Mouse (Mus musculus) embryonic stem cell, embryonic (primary cell): ENCODE measurements around the gene Actc1.

Experiments
- CTCF ChIA-PET, 4 experiments: fragments of 300-600 bp in 2 of 4; fragments of 350-600 bp in 2 of 4; sonication (Branson Sonifier 250); formaldehyde crosslinking; loops; one replicate each; lab custom pipeline; 2022; ENCODE audit warnings: inconsistent platforms in 2 of 4; lab: Charles Lee
- POLR2A ChIA-PET, 4 experiments: fragments of 300-600 bp in 2 of 4; fragments of 350-600 bp in 2 of 4; sonication (Branson Sonifier 250); formaldehyde crosslinking; loops; one replicate each; lab custom pipeline; 2022; ENCODE audit warnings: antibody characterized with exemption in 4 of 4, inconsistent platforms in 1 of 4; lab: Charles Lee

Gene Actc1

DNA sequence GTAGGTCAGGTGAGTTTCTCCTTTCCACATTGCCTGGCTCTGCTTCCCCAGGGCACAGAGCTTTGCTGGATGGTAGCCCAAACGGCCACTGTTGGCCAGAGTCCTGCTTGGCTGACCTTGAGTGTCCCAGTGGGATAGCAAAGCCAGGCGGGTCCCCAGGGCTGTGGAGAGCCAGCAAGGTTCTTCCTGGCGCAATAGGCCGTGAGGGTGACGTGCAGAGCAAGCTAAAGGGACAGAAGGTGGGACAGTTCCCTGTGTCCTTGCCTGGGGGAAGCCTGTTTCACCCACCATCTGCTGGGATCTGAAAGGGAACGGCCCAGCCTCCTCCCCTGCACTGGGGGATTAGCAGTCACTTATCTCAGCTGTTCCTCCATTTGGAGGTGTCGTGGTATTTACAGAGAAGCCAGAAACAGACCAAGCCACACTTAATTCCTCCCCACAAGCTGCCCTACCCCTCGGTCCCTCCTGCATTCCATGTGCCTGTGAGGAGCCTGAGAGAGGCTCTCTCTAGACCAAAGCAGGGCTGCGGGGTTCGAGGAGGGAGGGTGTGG lies 4.0 kb upstream of the Actc1 start:
- ChIA-PET CTCF (no interaction called here), POLR2A (interaction anchor here in 3 of 4 experiments (0.6 to 1.2 kb wide), 4 partner anchors 45 to 209 kb away, joined by 3 to 9 read pairs (median 3); partner anchors contain the start of gene Arhgap11a (in 1 of the 3))

DNA sequence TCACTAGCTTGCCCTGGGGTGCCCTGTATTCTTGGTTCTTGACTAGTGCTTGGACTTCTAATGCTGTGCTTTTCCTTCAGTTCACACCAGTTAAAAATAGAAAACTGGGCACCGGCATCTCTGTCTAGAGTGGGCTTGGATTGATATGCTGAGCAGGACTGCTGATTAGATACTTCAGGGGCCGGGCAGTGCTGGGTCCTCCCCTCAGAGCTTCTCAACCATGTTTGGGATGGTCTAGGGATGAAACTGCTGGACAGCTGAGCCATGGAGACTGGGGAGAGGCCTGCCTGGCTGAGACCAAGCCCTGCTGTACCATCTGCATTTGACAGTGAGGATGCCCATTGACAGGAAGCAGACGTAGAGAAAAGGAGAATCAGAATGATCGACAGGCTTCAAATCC lies 781 bp upstream of the Actc1 start:
- ChIA-PET POLR2A (no interaction called here), CTCF (no interaction called here)

DNA sequence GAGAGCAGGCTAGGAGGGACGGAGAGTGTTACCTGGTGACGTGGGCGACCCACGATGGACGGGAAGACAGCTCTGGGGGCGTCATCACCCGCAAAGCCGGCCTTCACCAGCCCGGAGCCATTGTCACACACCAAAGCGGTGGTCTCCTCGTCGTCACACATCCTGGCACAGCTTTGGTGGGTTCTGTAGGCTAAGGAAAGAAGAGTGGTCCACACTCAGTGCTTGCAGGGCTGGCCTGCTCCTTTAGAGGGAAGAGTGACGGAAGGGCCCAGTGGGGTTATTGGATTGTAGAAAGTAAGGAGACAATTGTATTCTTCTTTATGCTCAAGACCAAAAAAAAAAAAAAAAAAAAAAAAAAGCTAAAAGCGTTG lies 1.5 kb downstream of the Actc1 start:
- ChIA-PET CTCF (interaction anchor here in 1 of 4 experiments (0.6 kb wide), 1 partner anchor 1298 kb away, joined by 6 read pairs; no protein-coding TSS in a partner anchor), POLR2A (interaction anchor here in 1 of 4 experiments (0.7 kb wide), 1 partner anchor 45 kb away, joined by 4 read pairs; no protein-coding TSS in a partner anchor)

DNA sequence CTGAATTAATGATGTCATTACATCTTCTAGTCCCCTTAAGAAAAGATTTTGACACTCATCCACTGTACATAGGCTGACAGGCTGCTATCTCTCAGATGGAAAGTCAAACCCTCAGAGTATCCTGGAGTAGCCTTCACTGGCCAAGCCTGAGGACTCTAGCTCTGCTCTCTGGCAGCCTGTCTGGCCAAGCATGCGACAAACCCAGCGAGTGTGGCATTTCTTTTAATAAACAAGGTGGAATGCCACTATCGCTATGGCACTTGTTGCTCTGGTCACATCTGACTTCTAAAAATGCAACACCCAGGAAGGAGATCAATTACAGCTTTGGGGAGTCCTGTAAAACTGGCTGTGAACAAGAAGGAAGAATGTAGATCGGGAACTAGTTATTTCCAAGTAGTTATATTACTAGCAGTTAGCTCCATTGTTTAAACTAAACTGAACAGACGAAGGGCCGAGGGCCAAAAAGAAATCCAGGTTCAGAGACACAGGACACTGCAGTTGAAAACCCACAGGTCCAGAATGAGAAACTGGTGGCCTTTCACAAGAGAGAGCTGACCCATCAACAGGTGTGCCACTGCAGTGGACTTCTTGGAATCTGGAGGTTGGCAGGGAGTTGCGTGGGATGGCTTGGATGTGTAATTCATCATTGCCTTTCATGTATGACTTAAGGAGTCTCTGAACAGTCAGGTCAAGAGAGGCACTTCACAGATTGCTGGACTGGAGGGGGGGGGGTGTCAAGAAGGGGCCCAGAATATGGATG lies 2.1 kb downstream of the Actc1 start:
- CTCF ChIA-PET = no interaction called here
- POLR2A ChIA-PET = no interaction called here

DNA sequence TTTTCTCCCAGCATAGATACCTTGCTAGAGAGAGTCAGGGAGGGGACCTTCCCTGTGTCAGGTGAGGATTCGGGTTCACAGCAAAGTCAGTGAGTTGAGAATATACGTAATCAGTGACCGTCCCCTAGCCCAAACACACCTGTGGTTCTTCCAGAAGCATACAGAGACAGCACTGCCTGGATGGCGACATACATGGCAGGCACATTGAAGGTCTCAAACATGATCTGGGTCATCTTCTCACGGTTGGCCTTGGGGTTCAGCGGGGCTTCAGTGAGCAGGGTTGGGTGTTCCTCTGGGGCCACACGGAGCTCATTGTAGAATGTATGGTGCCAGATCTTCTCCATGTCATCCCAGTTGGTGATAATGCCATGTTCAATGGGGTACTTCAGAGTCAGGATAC lies 3.2 kb downstream of the Actc1 start:
- CTCF ChIA-PET = interaction anchor here in 1 of 4 experiments (0.6 kb wide), 1 partner anchor 1846 kb away, joined by 4 read pairs; no protein-coding TSS in a partner anchor

DNA sequence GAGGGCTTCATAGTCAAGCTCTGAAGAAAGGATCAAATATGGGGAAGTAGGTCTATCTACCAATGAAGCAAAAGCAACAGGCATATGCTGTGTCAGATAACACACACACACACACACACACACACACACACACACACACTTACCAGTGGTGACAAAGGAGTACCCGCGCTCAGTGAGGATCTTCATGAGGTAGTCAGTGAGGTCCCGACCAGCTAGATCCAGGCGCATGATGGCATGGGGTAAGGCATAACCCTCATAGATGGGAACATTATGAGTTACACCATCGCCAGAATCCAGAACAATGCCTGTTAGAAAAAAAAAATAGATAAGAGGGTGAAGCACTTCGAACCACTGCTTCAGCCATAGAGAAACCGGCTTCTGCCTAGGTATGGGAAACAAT lies 4.0 kb downstream of the Actc1 start:
- CTCF ChIA-PET = interaction anchor here in 1 of 4 experiments (0.6 kb wide), 1 partner anchor 45 kb away, joined by 3 read pairs; no protein-coding TSS in a partner anchor
- POLR2A ChIA-PET = no interaction called here

More for the DNA sequence above, 3.2 kb downstream of the Actc1 start:
- POLR2A ChIA-PET = no interaction called here

DNA sequence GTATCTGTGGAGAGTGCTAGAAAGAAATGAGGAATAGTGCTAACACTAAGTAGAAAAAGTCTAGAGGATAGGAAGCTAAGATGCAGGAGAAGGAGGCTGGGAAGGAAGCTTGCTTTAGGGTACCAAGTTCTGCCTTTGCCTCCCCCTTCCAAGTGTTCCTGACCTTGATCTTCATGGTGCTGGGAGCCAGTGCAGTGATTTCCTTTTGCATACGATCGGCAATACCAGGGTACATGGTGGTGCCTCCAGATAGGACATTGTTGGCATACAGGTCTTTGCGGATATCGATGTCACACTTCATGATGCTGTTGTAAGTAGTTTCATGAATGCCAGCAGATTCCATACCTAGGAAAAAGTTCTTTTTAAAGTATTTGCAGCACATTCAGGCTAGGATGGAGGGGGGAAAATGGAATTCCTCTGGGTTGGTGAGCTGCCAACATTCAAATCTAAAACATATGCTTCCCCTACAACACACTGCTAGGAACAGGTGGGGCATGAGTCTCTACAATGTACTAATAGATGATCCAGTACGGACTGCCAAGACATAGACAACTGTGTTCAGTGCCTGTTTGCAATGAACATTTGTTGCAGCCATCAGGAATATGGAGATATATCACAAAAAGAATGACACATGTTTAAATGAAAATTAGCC lies 5.3 kb downstream of the Actc1 start:
- ChIA-PET CTCF (interaction anchor here in 1 of 4 experiments (0.6 kb wide), 1 partner anchor 383 kb away, joined by 17 read pairs; no protein-coding TSS in a partner anchor), POLR2A (no interaction called here)

DNA sequence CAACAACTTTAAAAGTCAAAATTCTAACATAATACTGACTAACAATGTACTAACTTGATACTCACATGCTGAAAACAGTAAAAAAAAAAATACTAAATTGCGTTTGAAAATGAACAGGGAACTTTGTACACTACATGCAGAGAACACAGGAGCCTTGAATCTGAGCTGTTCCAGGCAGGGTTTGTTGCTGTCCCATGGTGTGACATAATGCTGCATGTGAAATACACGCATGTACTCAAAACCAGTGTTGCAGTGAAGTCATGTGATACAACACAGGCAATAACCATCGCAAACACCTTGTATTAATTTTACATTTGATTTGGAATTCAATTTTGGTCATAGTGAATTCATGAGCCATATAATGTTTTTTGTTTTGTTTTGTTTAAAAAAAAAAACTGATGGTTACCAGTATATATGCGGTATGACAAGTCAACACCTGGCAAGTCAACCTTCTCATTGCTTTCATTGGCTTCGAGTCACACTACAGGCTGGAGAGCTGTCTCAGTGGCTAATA lies 7.1 kb downstream of the Actc1 start:
- ChIA-PET POLR2A (no interaction called here), CTCF (no interaction called here)

DNA sequence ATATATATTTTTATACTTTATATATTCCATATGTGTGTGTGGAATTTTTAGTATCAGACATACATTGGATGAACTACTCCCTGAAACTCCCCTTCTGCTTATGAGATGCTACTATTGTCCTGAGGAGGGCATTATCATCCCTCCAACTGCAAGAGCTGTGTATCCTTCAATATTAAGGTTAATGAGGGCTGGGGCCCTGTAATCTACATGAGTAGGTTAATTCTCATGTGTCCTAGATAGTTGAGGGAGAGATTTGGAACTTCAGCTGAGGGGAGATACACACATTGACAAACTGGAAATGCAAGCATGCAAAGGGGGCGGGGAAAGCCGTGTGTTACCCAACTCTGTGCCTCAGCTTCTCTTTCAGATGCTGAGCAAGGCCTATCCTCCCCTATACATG lies 15.4 kb downstream of the Actc1 start:
- POLR2A ChIA-PET = no interaction called here

DNA sequence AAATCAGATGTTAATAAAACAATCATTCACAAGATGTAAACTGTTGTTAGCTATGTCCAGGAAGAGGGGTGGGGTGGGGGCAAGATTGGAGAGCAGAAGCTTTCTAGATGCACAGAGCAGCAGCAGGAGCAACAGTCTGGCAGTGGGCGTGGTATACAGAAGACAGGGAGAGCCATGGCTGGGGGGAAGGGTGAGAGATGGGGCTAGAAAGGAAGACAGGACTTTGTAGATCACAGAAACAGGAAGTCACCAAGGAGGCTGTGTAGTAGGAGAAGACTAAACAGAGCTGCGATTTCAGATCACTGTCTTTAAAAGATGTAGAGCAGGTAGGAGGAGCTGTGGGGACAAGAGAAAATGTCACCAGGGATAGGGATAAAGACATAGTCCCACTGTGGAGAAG lies 21.1 kb downstream of the Actc1 start:
- ChIA-PET CTCF (no interaction called here), POLR2A (no interaction called here)

More for the DNA sequence above, 15.4 kb downstream of the Actc1 start:
- CTCF ChIA-PET = no interaction called here

DNA sequence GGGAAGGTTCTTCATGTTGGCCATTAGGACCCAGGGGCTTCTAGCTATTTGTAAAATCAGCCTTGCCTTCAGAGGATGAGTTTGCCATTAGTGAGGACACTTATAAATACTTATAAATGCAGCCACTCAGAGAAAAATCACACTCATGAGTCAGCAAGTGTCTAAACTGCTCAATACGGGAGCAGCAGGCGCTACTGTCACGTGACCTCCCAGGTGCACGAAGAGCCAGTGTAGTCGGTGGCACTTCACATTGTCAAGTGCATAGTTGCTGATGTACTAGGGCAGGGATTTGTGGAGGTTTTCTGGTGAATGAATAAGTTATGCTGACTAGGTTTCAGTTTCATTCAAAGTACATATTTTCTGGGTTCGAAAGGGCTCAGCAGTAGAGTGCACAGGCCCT lies 30.0 kb downstream of the Actc1 start:
- POLR2A ChIA-PET = interaction anchor here in 2 of 4 experiments (0.6 to 1.4 kb wide), 2 partner anchors 22 to 278 kb away, joined by 3 to 5 read pairs; no protein-coding TSS in a partner anchor

DNA sequence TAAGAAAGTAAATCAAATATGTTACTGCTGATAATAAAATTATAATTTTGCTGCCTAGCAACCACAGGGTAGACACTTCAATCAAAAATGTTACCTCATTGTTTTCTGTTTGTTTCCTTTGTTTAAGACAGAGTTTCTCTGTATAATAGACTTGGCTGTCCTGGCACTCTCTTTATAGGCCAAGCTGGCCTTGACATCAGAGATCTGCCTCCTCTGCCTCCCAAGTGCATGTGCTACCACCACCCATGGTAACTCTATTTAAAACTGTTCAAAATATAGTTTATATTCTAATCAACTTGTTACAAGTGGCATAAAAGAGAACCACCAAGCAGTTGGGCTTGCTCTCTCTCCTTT lies 33.2 kb downstream of the Actc1 start:
- ChIA-PET CTCF (no interaction called here), POLR2A (no interaction called here)

More for the DNA sequence above, 30.0 kb downstream of the Actc1 start:
- CTCF ChIA-PET = interaction anchor here in 1 of 4 experiments (0.6 kb wide), 1 partner anchor 198 kb away, joined by 10 read pairs; no protein-coding TSS in a partner anchor

DNA sequence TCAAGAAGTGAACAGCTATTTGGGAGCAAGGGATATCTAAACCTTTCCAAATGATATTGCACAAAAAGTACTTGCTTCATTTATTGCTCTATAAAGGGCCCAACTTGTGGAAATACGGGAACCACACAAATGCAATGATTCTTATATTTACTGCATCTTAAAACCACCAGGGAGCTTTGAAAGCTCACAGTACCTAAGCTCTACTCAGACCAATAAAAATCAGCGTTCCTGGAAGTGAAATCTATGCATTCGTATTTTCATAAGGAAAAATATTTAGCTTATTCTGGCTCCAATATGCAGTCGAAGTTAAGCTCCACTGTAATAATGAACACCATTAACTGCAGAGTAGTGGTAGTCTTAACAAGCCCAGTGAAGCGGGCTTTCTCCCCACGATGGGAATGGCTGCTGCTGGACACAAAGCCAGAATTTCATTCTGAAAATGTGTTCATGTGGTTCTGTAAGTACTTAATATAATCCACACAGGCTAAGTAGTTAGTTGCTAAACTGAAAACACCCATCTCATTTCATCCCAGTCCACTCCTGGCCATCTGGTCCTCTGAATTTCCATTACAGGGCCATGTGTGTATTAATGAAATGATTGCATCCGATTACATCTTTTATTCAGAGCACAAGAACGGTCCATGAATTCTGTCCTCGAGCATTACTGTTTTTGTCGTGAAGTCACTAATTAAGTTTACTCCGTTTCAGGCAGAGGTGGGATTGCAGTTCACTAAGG lies 33.7 kb downstream of the Actc1 start:
- CTCF ChIA-PET = interaction anchor here in 1 of 4 experiments (0.6 kb wide), 1 partner anchor 90 kb away, joined by 3 read pairs; no protein-coding TSS in a partner anchor
- POLR2A ChIA-PET = no interaction called here

DNA sequence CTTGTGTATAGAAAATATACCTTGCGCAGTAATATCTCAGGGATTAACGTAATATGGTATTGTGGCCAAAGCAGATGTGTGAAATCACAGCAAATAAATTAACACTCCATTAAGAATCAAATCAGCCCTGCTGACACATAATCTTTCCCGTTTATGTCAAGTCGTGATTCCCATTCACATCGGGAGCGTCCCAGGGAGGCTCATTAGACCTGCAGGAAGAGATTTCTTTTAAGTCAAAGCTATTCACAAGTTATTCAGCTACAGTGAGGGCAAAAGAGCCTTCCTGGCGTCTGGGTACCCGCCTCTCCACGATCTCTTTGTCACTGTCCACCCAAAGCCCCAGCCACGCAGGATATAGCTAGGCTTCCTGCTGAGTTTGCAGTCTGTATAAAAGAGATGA lies 35.2 kb downstream of the Actc1 start:
- POLR2A ChIA-PET = no interaction called here
- CTCF ChIA-PET = interaction anchor here in 1 of 4 experiments (0.5 to 1.0 kb wide), 2 partner anchors 12 to 370 kb away, joined by 3 to 4 read pairs; no protein-coding TSS in a partner anchor

DNA sequence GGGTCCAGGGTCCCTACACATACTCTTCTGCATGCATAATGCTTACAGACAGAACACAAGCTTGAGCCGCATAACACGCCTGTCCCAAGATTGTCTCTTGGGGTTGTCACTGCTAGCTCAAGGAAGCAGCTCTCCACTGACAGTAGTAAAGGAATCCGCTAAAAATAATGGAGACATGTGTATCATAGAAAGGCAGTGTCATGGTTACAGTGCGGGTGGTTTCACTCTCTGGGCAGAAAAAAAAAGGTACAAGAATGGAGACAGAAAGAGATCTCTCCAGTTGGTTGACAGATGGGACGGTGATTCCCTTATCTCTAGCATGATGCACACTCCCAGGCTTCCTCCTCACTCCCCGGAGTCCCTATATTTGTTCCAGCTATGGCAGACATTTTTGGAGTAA lies 38.5 kb downstream of the Actc1 start:
- ChIA-PET POLR2A (no interaction called here), CTCF (interaction anchor here in 2 of 4 experiments (0.5 to 0.7 kb wide), 2 partner anchors 14 to 811 kb away, joined by 3 to 4 read pairs; no protein-coding TSS in a partner anchor)

DNA sequence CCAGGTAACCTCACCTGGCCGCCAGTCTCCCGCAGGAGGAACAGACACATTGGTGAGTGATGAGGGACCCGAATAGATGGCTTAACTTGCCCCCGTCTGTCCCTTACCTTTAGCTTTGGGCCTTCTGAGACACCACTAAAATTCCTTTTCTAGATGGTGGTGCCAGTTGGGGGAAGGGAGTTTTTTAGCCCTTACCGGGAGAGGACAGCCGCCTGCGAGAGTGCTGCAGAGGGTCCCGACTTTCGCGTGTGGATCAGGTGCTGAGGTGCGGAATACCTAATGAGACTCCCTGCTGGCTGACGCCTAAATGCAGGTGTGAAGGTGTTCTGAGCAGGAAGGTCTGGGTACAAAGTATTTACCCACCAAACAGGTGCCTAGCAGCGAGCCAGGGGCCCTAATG lies 39.5 kb downstream of the Actc1 start:
- ChIA-PET CTCF (no interaction called here), POLR2A (interaction anchor here in 2 of 4 experiments (1.5 to 1.9 kb wide), 2 partner anchors 165 kb away, joined by 4 to 6 read pairs; partner anchors contain the start of gene Arhgap11a (in 2 of the 2))

DNA sequence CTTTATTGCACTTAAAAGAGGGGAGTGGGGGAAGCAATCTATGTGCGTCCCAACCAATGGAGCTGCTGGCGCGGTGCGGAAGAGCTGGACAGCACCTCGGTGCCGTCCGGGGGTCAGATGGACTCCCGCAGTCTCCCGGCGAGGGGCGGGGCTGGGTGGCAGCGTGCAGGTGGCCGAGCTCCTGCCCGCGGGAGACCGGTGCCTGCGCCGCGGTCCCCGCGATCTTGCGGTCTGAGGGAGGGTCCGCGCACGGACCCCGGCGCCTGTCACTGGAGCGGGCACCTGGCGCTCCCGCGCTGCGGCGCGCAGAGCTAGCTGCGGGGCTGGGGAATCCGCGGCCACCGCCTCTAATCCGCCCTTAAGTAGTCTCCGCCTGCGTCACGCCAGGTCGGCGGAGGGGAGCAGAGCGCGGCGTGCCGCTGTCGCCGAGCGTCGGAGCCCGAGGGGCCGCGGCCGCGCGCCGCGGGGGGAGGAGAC lies 40.0 kb downstream of the Actc1 start, which contains the start of gene Gjd2:
Gene Gjd2, minus strand, starts transcription at position 325 of the 477 bp plus-strand sequence.
- POLR2A ChIA-PET = interaction anchor here in 3 of 4 experiments (1.0 to 1.9 kb wide), 3 partner anchors 24 to 165 kb away, joined by 4 to 6 read pairs (median 4); partner anchors contain the start of gene Arhgap11a (in 2 of the 3)
- CTCF ChIA-PET = no interaction called here

DNA sequence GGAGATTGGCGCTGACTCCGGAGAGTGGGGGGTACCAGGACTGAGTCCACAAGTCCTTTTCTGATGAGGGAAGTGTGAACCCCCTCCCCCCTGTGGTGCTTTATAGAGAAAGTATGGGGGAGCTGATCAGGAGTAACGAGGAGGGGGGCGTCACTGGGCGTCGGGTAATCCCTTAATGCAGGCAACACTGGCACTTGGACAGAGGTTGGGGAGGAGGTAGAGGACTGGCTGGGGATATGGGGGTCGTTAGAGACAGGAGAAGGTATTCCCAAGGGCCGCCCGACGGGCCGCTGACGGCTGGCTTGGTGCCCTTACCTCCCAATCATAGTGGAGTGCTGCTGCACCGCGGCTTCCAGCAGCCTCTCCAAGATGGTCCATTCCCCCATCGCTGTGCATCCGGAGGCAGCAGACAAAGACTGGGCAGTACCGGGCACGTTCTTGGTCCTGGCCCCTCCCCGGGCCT lies 40.6 kb downstream of the Actc1 start:
- CTCF ChIA-PET = no interaction called here
- POLR2A ChIA-PET = interaction anchor here in 3 of 4 experiments (1.0 to 1.9 kb wide), 4 partner anchors 24 to 164 kb away, joined by 3 to 6 read pairs (median 4); partner anchors contain the start of gene Arhgap11a (in 2 of the 3)
